Mouse (Mus musculus): Measurements from ENCODE around the gene Oxld1.
A peak's percentile ranks its signal among the peaks of the same experiment; 100 is the strongest.
"Not testable (repeated sequence)": the region's sequence is repeated elsewhere in the genome, so short reads cannot be mapped to it uniquely, and the experiment has no call there.

Gene Oxld1

GRCm38 (mm10) chr11:120422651-120423568 is 35.0 kb downstream of the Oxld1 start:
- peak; percentile 24 for DNase-seq

GRCm38 (mm10) chr11:120418592-120418991 is 39.3 kb downstream of the Oxld1 start:
- no peak for DNase-seq

- DNase-seq: no peak
Observed at GRCm38 (mm10) chr11:120417852-120418251, 40.0 kb downstream of the Oxld1 start.

DNA sequence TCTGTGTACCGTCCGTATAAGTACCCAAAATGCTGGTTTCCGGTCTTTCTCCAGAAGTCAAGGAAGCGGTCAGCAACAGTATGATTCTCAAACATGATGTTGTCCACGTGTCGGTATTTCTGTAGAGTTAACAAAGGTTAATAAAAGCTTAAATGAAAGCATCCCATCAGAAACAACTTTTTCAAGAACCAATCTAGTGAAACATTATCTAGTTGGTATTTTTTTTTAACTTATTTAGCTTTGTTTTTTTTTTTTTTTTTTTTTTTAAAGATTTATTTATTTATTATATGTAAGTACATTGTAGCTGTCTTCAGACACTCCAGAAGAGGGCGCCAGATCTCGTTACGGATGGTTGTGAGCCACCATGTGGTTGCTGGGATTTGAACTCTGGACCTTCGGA is 44.2 kb downstream of the Oxld1 start:
- DNase-seq: not testable (repeated sequence)

Data from kidney, postnatal 14 days (tissue).